Mouse (Mus musculus): ENCODE results near the gene Runx1.

The Runx1 gene

DNA sequence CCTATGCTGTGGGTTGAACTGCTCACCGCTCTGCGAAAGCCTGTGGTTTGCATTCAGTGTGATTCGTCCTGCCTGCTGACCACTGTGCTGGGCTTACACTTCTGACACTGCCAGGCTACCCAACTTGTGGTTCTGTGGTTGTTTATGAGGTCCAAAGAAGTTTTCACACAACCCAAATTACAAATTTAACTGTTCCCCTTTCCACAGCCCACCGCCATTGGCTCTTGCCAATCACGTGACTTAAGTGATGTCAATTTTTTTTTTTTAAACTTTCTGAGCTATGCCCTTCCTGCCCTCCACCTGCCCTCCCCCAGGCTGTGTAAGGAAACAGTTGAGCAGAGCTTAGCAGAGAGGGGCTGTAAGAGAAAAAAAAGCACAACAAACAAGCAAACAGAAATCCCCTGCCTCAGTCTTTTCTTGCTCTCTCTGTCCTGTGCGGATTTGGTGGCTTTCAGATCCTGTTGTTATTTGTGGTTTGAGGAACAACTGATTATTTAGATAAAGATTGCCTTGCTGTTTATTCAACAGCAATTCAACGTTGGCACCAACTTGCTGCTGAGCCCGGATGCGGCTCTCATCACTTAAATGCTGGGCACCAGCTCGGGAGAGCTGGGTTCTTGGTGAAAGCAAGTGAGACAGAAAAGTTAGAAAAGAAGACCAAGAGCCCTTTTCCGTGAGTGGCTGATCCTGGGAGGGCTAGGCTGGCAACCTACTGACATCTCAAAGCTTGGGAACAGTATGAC, at the start of gene Runx1:
Runx1 (minus strand) TSS at position 242 of the 743 bp plus-strand sequence.
- in situ Hi-C loops (cut with MboI; ENCODE audit: unreplicated experiment in 2 of 2): loop anchor here (5.0 to 25.0 kb wide), 5 partner anchors 129 to 636 kb away; no protein-coding TSS in a partner anchor

DNA sequence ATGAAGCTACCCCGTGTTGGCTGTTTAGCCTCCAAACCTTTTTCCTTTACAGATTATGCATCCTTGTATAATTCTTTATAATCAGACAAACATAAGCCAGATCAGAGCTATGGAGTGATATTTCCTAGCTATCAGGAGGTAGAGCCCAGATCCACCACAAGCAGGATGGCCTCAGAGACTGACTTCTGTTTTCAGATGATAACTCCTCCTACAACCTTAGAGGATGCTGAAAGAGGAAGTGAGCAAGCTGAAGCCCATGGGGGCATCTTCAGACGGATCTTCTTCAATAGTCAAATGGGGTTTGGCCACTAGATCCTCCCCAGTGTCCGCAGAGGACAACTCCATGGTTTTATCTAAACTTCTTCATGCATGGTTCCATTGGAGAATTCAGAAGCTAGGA, 48.1 kb upstream of the Runx1 start:
- in situ Hi-C loops (cut with MboI; ENCODE audit: unreplicated experiment in 2 of 2): no loop called here

DNA sequence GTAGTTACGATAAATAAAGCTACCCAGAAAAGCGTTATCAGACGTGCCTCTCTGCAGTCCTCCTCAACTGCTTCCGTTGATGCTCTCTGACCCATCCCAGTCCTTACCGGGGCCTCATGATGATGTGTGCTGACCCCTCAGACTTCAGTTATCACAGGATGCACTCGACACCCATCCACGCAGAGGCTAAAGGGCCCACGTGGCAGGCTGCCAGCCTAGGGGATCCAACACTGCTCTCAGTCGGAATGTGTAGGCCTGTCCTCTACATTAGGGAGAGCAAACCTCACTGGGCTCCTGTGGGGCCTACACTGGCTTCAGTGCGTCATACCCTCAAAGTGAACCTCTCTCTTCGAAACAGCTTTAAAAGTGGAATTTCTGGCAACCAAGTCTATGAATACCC, 45.8 kb upstream of the Runx1 start:
- in situ Hi-C loops (cut with MboI; ENCODE audit: unreplicated experiment in 2 of 2): no loop called here

DNA sequence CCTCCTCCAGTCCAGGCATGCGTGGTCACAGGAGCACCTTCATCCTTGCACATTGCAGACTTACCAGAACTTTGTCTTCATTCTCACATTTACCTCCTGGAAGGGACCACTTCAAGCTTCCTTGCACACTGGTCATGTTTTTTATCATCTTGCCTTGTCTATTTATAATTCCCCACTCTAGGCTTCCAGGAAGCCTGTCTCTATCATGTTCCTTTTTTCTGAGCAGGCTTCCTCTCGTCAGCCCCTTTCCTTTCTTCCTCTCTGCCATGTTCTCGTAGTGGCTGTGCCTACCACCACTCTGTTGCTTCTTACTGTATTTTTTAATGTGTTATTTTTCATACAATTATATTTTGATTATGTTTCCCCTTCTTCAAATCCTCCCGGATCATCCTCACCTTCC, 42.6 kb upstream of the Runx1 start:
- in situ Hi-C loops (cut with MboI; ENCODE audit: unreplicated experiment in 2 of 2): no loop called here

DNA sequence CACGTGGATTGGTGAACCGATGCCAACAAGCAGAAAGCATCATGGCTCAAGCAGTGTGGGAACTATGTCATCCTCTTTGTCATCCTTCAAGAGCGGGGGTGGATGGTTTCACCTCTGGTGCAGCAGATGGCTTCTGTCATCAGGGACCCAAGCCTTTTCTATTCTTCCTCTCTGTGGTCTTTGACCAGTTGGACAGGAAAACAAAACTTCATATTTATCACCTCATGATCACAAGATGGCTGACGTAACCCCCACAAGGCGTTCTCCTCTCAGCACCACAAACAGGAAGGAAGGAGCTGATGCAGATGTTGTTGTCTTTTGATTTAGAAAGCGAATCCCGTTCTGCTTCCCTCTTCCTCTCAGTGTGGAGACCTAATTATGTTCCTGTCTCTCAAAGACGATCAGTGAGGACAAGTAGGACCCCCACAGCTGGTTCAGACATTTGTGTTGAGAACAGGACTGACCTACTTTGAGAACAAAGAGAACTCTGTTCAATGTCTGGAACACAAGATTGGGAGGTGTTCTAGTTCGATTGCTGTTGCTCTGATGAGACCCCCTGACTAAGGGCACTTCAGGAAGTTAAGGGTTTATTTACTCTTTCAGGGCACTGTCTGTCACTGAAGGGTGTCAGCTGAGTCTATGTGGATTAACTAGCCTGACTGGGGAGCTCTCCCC, 41.4 kb upstream of the Runx1 start:
- in situ Hi-C loops (cut with MboI; ENCODE audit: unreplicated experiment in 2 of 2): no loop called here

DNA sequence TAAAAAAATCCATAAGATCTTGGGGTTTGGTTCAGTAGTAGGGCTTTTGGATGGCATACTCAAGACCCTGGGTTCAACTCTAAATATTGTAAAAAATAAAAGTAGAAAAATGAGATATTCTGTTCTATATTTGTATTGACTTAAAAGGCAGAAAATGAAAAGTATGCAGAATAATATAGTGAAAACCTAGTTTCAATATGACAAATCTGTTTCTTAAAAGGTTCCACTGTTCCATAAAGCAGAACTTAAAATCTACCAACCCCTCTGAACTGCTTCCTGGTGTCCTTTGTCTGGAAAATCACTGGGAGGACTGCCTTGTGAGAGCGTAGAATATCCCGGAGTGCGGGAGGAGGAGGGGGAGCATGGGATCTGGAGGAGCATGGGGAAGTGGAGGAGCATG, 39.4 kb upstream of the Runx1 start:
- in situ Hi-C loops (cut with MboI; ENCODE audit: unreplicated experiment in 2 of 2): no loop called here

DNA sequence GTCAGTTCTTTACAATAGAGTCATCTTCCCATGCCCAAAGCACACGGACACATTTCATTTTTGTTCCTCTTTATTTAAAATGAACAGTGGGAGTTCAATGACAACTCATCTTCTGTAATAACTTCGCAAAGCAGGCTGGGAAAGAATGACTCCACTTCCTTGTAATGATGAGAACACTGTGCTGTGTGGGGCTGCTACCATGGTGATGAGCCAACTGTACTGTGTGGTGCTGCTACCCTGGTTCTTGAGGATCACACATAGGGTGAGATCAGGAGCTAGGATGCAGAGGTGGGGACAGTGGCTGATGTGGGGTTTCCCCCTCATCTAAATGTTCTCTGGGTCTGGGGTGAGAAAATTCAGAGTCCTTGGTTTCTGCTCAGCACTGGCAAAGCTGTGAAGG, 38.2 kb upstream of the Runx1 start:
- in situ Hi-C loops (cut with MboI; ENCODE audit: unreplicated experiment in 2 of 2): no loop called here

DNA sequence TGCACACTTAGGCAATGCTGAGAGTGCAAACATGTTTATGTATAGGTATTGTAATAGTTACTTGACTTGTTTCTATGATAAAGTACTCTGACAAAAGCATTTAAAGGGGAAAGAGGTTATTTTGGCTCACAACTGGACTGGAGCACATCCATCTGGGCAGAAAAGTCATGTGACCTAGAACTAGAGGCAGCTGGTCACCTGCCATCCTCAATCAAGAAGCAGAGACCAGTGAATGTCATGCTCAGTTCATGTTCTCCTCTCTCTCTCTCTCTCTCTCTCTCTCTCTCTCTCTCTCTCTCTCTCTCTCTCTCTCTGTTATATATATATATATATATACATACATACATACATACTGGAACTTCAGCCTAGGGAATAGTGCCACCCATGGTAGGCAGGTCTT, 37.2 kb upstream of the Runx1 start:
- in situ Hi-C loops (cut with MboI; ENCODE audit: unreplicated experiment in 2 of 2): no loop called here

DNA sequence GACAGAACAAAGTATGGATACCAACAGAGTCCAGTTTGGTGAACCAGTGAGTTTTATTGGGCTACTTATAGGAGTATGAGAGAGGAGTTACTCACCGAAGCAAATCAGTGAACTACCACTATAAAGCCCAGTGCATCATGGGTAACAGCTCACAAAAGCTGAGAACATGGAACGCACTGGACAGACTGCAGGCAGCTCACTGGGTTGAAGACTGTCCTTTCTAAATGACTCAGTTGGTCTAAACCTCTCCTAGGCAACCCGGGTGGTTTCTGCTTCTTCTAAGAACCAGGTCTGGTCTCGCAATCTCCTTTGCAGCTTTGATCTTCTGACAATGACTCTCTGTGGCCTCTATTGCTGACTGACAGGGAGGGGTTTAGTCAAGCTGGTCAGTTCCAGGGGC, 36.5 kb upstream of the Runx1 start:
- in situ Hi-C loops (cut with MboI; ENCODE audit: unreplicated experiment in 2 of 2): no loop called here

DNA sequence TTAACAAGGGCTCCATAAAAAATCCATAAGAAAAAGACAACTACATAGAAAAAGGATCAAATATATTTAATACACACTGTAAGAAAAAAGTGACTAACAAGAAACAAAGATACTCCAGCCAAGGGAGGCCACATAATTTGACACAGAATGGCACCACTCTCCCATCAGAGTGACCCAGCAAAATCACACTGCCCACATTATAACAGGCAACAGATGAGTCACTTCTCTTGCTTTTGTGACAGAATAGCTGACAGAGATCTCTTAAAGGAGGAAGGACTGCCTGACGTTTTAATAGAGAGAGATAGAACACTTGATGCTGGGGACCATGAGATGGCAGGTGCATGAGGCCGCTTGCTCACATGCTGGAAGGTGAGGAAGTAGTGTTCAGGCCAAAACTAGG, 35.6 kb upstream of the Runx1 start:
- in situ Hi-C loops (cut with MboI; ENCODE audit: unreplicated experiment in 2 of 2): no loop called here

DNA sequence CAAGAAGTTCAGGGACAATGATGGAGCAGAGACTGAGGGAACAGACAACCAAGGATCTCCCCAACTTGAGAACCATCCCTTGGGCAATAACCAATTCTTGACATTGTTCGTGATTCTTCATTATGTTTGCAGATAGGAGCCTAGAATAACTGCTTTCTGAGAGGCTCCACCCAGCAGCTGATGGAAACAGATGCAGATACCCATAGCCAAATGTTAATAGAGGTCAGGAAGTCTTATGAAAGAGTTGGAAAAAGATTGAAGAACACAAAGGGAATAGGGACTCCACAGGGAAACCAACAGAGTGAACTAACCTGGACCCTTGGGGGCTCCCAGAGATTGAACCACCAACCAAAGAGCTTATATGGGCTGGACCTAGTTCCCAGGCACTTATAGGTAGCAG, 34.7 kb upstream of the Runx1 start:
- in situ Hi-C loops (cut with MboI; ENCODE audit: unreplicated experiment in 2 of 2): no loop called here

DNA sequence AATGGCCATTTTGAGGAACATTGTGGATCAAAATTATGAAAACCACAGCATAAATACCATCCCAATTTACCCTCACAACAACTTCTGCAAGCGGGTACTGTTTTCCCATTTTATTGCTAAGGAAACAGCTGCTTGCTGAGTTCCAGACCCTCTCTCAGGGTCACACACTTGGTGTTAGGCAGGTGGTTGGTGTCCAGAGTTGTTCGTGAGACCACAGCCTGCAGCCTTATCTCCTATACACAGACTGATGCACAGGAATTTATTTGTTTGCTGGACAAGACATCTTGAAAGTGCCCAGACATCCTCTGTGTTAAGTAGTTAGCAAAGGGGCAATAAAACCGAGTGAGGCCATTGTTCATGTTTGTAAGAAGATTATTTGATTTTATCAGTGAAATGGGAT, 30.8 kb upstream of the Runx1 start:
- in situ Hi-C loops (cut with MboI; ENCODE audit: unreplicated experiment in 2 of 2): no loop called here

DNA sequence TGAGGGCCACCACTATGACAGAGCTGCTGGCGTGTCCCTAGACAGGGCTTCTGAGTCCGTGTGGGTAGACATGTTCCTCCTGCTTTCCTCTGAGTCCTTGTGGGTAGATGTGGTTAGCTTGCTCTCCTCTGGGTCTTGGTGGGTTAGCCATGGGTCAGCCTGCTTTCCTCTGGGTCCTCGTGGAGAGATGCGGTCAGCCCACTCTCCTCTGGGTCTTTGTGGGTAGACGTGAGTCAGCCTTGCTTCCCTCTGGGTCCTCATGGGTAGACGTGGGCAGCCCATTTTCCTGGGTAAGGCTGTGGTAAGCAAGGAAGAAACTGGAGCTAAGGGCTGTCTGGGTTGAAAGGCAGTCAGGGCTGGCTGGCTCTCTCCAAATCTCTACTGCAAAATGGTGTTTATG, 26.3 kb upstream of the Runx1 start:
- in situ Hi-C loops (cut with MboI; ENCODE audit: unreplicated experiment in 2 of 2): no loop called here

DNA sequence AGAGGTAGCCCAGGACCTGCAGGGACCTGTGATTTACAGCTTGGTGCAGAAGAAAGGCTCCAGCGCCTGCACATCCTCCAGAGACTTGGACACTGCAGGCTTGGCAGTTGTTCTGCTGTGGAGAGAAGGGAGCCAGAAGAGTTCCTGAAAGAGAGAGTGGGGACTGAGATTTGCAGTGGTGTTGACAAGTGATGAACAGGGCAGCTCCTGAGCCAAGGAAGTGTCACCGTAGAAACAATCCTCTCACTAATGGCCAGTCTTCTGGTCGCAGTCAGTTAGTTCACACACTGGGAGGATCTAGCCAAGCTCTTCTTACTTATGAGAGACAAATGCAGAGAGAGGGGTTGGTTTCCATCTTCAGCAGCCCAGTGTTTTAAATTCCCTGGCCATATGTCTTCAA, 24.5 kb upstream of the Runx1 start:
- in situ Hi-C loops (cut with MboI; ENCODE audit: unreplicated experiment in 2 of 2): no loop called here

DNA sequence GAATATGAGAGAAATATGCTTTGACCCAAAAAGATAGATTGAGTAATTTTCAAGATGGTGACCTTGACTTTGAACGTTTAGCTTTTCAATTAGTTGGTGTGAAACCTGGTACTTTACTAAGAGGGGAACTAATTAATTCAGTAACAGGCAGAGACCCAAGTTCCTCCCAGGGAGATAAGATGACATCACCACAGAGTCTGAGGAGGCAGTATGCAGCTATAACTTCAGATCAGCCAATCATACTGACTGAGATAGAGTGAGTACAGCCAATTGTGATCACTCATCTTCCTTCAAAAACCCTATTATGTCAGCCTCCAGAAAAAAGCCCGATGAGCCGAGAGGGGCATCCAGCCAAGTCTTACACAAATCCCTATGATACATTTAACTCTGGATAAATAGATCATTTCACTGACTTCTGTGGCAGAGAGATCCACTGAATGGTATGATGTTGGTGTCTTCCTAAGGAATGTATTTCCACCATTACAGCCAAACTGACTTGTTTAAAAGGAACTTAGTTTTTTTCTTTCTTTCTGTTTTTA, 21.9 kb upstream of the Runx1 start:
- in situ Hi-C loops (cut with MboI; ENCODE audit: unreplicated experiment in 2 of 2): loop anchor here in 1 of 2 experiments (25.0 kb wide), 1 partner anchor 614 kb away; no protein-coding TSS in a partner anchor

DNA sequence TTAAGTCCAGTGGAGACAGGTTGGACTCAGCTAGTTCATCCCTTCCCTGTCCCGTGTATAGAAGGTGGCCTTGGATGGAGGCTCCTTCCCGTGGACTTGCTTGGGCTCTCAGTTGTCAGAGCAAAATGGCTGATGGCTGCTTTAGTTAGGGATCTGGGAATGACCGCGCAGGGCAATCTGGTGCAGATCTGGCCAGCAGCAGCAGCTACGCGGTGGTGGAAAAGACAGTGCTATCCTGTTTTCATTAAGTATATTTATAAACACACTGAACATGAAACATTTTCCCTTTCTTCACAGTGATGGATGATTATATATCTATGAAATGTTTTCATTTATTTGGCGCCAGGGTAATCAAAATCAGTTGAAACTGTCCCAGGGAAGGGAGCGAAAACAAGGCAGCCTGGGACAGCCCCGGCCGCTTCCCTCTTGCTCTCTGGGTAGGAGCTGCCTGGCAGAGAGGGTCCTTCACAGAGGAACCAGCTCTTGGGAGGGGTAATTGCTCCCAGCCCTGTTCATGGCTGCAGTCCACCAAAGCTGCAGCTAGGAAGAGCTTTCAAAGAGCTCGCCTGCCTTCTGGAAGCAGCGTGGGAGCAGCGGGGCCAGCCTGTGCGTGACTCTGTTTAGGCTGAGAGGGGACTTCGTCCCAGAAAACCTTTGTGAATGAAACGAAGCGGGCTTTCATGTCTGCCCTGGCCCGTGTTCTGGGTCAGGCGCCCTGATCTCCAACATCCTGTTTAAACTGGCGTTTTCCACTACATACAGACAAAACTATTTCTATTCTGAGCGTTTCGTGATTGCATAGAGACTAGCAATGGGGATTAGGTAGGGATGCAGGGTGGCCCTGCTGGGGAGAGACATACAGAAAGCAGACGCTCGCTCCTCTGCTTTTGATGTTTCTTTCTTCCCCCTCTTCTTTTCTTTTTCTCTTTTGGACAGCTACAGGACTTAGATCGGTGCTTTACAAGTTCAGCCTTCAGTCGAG, 19.6 kb upstream of the Runx1 start:
- in situ Hi-C loops (cut with MboI; ENCODE audit: unreplicated experiment in 2 of 2): loop anchor here in 1 of 2 experiments (25.0 kb wide), 1 partner anchor 617 kb away; no protein-coding TSS in a partner anchor

DNA sequence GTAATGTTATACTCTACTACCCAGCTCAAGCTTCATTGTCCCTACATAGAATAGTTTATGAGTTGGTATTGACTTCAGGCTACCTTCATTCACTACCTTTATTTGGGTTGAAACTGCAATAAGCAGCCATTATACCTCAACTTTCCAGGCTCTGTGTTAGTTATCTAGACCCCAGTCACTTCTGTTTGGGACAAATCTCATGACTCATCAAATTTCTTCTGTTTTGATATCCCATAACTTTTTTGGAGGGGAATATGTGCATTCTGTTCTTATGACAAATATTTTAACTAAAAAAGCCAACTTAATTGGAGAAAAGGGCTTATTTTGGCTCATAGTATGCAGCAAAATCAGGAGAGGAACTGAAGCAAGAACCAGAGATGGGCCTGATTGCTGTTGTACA, 12.8 kb upstream of the Runx1 start:
- in situ Hi-C loops (cut with MboI; ENCODE audit: unreplicated experiment in 2 of 2): loop anchor here in 1 of 2 experiments (25.0 kb wide), 1 partner anchor 624 kb away; no protein-coding TSS in a partner anchor

DNA sequence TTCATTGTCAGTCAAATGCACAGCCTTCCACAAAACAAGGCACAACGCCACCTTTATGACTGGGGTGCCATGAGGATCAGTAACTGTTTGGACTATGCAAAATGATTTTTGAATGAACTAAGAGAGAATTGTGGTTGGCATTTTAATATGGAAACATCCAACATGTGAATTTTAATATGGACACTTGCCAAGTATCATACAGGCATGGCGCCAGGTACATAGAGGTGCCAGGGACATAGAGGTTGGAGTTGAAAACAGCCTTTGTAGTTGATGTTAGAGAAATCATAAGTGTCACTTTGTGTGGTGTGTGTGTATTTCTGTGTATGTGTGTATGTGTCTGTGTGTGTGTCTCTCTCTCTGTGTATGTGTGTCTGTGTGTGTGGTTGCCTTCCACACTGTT, 5.4 kb upstream of the Runx1 start:
- in situ Hi-C loops (cut with MboI; ENCODE audit: unreplicated experiment in 2 of 2): loop anchor here in 1 of 2 experiments (25.0 kb wide), 1 partner anchor 631 kb away; no protein-coding TSS in a partner anchor

DNA sequence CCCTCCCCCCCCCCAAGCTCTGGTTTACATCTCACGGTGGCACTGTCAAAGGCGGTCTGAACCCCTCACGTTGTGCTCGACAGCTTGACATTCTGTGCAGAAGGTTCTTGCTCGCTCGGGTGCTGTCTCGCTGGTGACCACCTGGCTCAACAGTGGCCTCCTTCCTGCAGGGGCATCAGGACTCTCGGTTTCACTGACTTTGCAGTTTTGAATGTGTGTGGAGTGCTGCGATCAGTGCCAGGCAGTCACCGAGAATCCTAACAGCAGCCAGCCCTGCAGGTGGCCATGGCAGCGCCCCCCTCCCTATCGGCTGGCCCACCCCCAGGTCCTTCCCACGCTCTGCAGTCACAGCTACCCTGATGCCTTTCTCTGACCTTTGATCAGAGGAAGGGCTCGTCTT, 4.5 kb upstream of the Runx1 start:
- in situ Hi-C loops (cut with MboI; ENCODE audit: unreplicated experiment in 2 of 2): loop anchor here in 1 of 2 experiments (25.0 kb wide), 1 partner anchor 632 kb away; no protein-coding TSS in a partner anchor

DNA sequence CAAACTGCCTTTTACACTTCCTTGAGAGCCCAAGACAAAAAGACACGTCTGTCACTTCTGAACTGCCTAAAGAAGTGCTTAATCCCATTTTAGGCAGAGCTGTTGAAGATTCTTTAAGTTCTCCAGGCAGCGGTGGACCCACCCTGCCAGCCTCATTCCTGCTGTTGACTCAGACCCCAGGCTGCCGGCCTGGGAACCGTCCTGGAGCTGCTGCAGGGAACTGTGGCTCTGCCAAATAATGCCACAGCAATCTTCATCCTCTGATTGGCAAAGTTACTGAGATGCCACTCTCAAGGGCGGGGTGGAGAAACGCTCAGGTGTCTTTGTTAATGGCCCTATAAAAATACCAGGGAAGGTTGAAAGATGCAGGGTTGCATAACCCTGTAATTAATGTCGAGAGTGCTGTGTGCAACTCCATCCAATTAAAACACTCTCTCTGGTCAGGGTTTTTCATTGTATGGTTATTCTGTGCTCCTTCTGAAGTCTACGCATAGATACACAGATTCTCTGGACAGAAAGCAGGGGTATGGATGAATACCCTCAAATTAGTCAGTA, 2.4 kb upstream of the Runx1 start:
- in situ Hi-C loops (cut with MboI; ENCODE audit: unreplicated experiment in 2 of 2): loop anchor here (5.0 to 25.0 kb wide), 5 partner anchors 131 to 634 kb away; no protein-coding TSS in a partner anchor

All from v-Abl transformed pro-B cells (cell line).